Mouse (Mus musculus): ENCODE results near the gene Hrh2.

- TF ChIP-seq CTCF (conservative IDR thresholded peaks at IDR 0.05; ENCODE audit: insufficient read depth, insufficient read length, low read depth, low read length) (no peak), POLR2A (IDR thresholded peaks at IDR 0.05; ENCODE audit: low read depth, low read length) (no peak)
Measured at GRCm38 (mm10) chr13:54159256-54159655, 32.7 kb upstream of the Hrh2 start.

Data from kidney, adult 2 months (tissue).